Mouse (Mus musculus): ENCODE data around the gene Kat8. TPM values are rescaled to one million over a fixed set of nuclear protein-coding genes. Genes with fewer than 3 reads are reported as not detected.

The Kat8 gene
- polyA plus RNA-seq (2012; ENCODE audit: insufficient read depth, insufficient read length, missing spikeins) = 17.9 and 21.4 TPM in 2 replicates

GRCm38 (mm10) chr7:127912190-127912871 lies at the start of gene Kat8:
TSS of gene Kat8 (plus strand) at chr7:127912516.
- Histone ChIP-seq H3K4me3 (ENCODE audit: insufficient read depth, low read depth, low read length) (peak within 1 kb of the TSS; percentile 81), H3K4me1 (ENCODE audit: control insufficient read depth, insufficient read depth, insufficient read length, low read length) (peaks cover 6% of the 10 kb centered on the region), H3K27ac (replicated peaks; ENCODE audit: low read depth, low read length) (peak within 1 kb of the TSS; percentile 88)

- Histone ChIP-seq H3K4me1 (ENCODE audit: control insufficient read depth, insufficient read depth, insufficient read length, low read length) (no peaks in the 10 kb centered on the region), H3K4me3 (ENCODE audit: insufficient read depth, low read depth, low read length) (no peak overlapping the region), H3K27ac (replicated peaks; ENCODE audit: low read depth, low read length) (no peak overlapping the region)
Observed at GRCm38 (mm10) chr7:127866434-127866833, 45.9 kb upstream of the Kat8 start.

- H3K27ac ChIP-seq (replicated peaks; ENCODE audit: low read depth, low read length) = no peak overlapping the region
- H3K4me1 ChIP-seq (ENCODE audit: control insufficient read depth, insufficient read depth, insufficient read length, low read length) = no peaks in the 10 kb centered on the region
- no peak overlapping the region for H3K4me3 ChIP-seq (ENCODE audit: insufficient read depth, low read depth, low read length)
Observed at GRCm38 (mm10) chr7:127867641-127868040, 44.7 kb upstream of the Kat8 start.

- H3K4me3 ChIP-seq (ENCODE audit: insufficient read depth, low read depth, low read length) = no peak overlapping the region
- H3K27ac ChIP-seq (replicated peaks; ENCODE audit: low read depth, low read length) = no peak overlapping the region
- no peaks in the 10 kb centered on the region for H3K4me1 ChIP-seq (ENCODE audit: control insufficient read depth, insufficient read depth, insufficient read length, low read length)
Observed at GRCm38 (mm10) chr7:127869149-127869810, 43.0 kb upstream of the Kat8 start.

- H3K4me3 ChIP-seq (ENCODE audit: insufficient read depth, low read depth, low read length) = no peak overlapping the region
- H3K27ac ChIP-seq (replicated peaks; ENCODE audit: low read depth, low read length) = no peak overlapping the region
- H3K4me1 ChIP-seq (ENCODE audit: control insufficient read depth, insufficient read depth, insufficient read length, low read length) = no peaks in the 10 kb centered on the region; the same call in 1 of the 2 replicates
Observed at GRCm38 (mm10) chr7:127870136-127870821, 42.0 kb upstream of the Kat8 start.

- no peak overlapping the region; the same call in 1 of the 2 replicates for H3K27ac ChIP-seq (replicated peaks; ENCODE audit: low read depth, low read length)
- H3K4me3 ChIP-seq (ENCODE audit: insufficient read depth, low read depth, low read length) = peak overlapping the region; percentile 85
- no peaks in the 10 kb centered on the region; the same call in 1 of the 2 replicates for H3K4me1 ChIP-seq (ENCODE audit: control insufficient read depth, insufficient read depth, insufficient read length, low read length)
Observed at GRCm38 (mm10) chr7:127874812-127875626, 37.3 kb upstream of the Kat8 start.

GRCm38 (mm10) chr7:127875627-127876001 lies 36.7 kb upstream of the Kat8 start:
- Histone ChIP-seq H3K27ac (replicated peaks; ENCODE audit: low read depth, low read length) (peak overlapping the region; percentile 87), H3K4me1 (ENCODE audit: control insufficient read depth, insufficient read depth, insufficient read length, low read length) (no peaks in the 10 kb centered on the region; the same call in 1 of the 2 replicates), H3K4me3 (ENCODE audit: insufficient read depth, low read depth, low read length) (peak overlapping the region; percentile 85)

- peak within 1 kb of the TSS; percentile 85 for H3K4me3 ChIP-seq (ENCODE audit: insufficient read depth, low read depth, low read length)
- H3K4me1 ChIP-seq (ENCODE audit: control insufficient read depth, insufficient read depth, insufficient read length, low read length) = no peaks in the 10 kb centered on the region; the same call in 1 of the 2 replicates
- peak within 1 kb of the TSS; percentile 96 for H3K27ac ChIP-seq (replicated peaks; ENCODE audit: low read depth, low read length)
Observed at GRCm38 (mm10) chr7:127876041-127876466, 36.3 kb upstream of the Kat8 start, which contains the start of gene Zfp646. TSS of gene Zfp646 (plus strand) at chr7:127876221.

- Histone ChIP-seq H3K4me3 (ENCODE audit: insufficient read depth, low read depth, low read length) (peak within 1 kb of the TSS; percentile 85), H3K27ac (replicated peaks; ENCODE audit: low read depth, low read length) (peak within 1 kb of the TSS; percentile 96), H3K4me1 (ENCODE audit: control insufficient read depth, insufficient read depth, insufficient read length, low read length) (no peaks in the 10 kb centered on the region; the same call in 1 of the 2 replicates)
Observed at GRCm38 (mm10) chr7:127876467-127877348, 35.6 kb upstream of the Kat8 start, which contains the start of gene Zfp668. TSS of gene Zfp668 (minus strand) at chr7:127876828.

- no peaks in the 10 kb centered on the region; the same call in 1 of the 2 replicates for H3K4me1 ChIP-seq (ENCODE audit: control insufficient read depth, insufficient read depth, insufficient read length, low read length)
- no peak overlapping the region for H3K27ac ChIP-seq (replicated peaks; ENCODE audit: low read depth, low read length)
- H3K4me3 ChIP-seq (ENCODE audit: insufficient read depth, low read depth, low read length) = no peak overlapping the region
Observed at GRCm38 (mm10) chr7:127879301-127879700, 33.0 kb upstream of the Kat8 start.

- Histone ChIP-seq H3K4me3 (ENCODE audit: insufficient read depth, low read depth, low read length) (no peak overlapping the region), H3K27ac (replicated peaks; ENCODE audit: low read depth, low read length) (no peak overlapping the region), H3K4me1 (ENCODE audit: control insufficient read depth, insufficient read depth, insufficient read length, low read length) (no peaks in the 10 kb centered on the region)
Observed at GRCm38 (mm10) chr7:127880431-127880830, 31.9 kb upstream of the Kat8 start.

GRCm38 (mm10) chr7:127885951-127886350 lies 26.4 kb upstream of the Kat8 start:
- no peak overlapping the region for H3K4me3 ChIP-seq (ENCODE audit: insufficient read depth, low read depth, low read length)
- no peaks in the 10 kb centered on the region for H3K4me1 ChIP-seq (ENCODE audit: control insufficient read depth, insufficient read depth, insufficient read length, low read length)
- H3K27ac ChIP-seq (replicated peaks; ENCODE audit: low read depth, low read length) = no peak overlapping the region

- H3K4me3 ChIP-seq (ENCODE audit: insufficient read depth, low read depth, low read length) = no peak overlapping the region
- no peaks in the 10 kb centered on the region for H3K4me1 ChIP-seq (ENCODE audit: control insufficient read depth, insufficient read depth, insufficient read length, low read length)
- no peak overlapping the region for H3K27ac ChIP-seq (replicated peaks; ENCODE audit: low read depth, low read length)
Observed at GRCm38 (mm10) chr7:127886551-127886950, 25.8 kb upstream of the Kat8 start.

GRCm38 (mm10) chr7:127887191-127887590 lies 25.1 kb upstream of the Kat8 start:
- no peak overlapping the region for H3K27ac ChIP-seq (replicated peaks; ENCODE audit: low read depth, low read length)
- no peak overlapping the region for H3K4me3 ChIP-seq (ENCODE audit: insufficient read depth, low read depth, low read length)

More at GRCm38 (mm10) chr7:127887191-127887590, 25.1 kb upstream of the Kat8 start:
- no peaks in the 10 kb centered on the region for H3K4me1 ChIP-seq (ENCODE audit: control insufficient read depth, insufficient read depth, insufficient read length, low read length)

Measured in brown adipose tissue, adult 24 weeks (tissue).